Mouse (Mus musculus): ENCODE measurements around the gene Bmpr1a.

DNA sequence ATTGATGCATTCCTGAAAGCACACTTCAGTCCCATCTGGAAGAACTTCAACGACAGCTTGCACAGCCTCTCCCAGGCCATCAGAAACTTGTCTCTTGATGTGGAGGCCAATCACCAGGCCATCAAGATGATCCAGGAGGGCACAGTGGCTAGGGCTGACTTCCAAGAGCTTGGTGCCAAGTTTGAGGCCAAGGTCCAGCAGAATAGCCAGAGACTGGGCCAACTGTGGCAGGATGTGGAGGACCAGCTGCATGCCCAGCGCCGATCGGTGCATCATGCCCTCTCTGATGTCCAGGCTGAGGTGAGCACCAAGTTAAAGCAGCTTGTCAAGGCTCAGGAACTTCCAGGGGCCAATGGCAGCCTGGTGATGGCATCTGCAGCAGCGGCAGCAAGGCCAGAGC, 105.3 kb downstream of the Bmpr1a start:
- TF ChIP-seq POLR2A (IDR thresholded peaks at IDR 0.05; ENCODE audit: low read depth, low read length) (no peak), CTCF (IDR thresholded peaks at IDR 0.05; ENCODE audit: extremely low read depth, insufficient read length, insufficient replicate concordance, low read depth, low read length) (no peak)

Data from small intestine, adult 2 months (tissue).